Mouse (Mus musculus) testis, adult 2 months (tissue): Measurements from ENCODE around the gene Sclt1.

Experiments
- CTCF ChIP-seq: fragments of 200-500 bp; IDR thresholded peaks from 2 replicates; pipeline ENCODE4 v1.5.1; 2012; ENCODE audit warnings: low read depth, mild to moderate bottlenecking, inconsistent platforms, low read length, moderate library complexity; ENCODE audit not compliant: control insufficient read depth, insufficient read depth, insufficient replicate concordance
- POLR2A ChIP-seq: fragments of 200-500 bp; IDR thresholded peaks from 2 replicates; pipeline ENCODE4 v1.6.1; 2012; ENCODE audit warnings: low read depth, mild to moderate bottlenecking, inconsistent platforms, low read length, moderate library complexity; ENCODE audit not compliant: control insufficient read depth

DNA sequence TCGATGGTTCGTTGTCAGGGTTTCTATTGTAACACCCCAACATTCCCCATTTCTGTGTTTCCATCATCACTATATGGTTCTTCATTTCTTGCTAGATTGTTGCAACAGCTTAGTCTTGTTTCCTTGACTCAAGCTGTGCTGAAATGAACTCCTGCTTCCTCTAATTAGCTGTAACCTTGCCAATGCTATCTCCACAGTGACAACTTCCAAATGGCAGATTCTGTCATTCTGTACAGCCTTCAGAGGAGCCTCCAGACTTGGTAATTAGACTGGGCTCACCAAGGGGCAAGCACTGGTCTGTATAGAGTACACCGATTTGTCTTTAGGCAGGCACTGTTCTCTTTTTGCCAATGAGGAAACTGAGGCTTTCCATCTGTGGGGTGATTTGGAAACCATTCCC, 123.8 kb downstream of the Sclt1 start:
- TF ChIP-seq CTCF (no peak), POLR2A (no peak)
